Mouse (Mus musculus): ENCODE measurements around the gene Tango6. TPM values are rescaled to one million over a fixed set of nuclear protein-coding genes. Genes with fewer than 3 reads are reported as not detected.

Gene Tango6
- total RNA-seq, 4 experiments from 2014 or later, result 6.3 to 7.3 (median 7.0) TPM

GRCm38 (mm10) chr8:106812560-106812959 lies 129.7 kb downstream of the Tango6 start:
- DNase-seq (ENCODE audit: low spot score in 2 of 2), result no peak

GRCm38 (mm10) chr8:106816431-106817170 lies 133.7 kb downstream of the Tango6 start:
- no peak for DNase-seq (ENCODE audit: low spot score in 2 of 2)

- no peak for DNase-seq (ENCODE audit: low spot score in 2 of 2)
Measured at GRCm38 (mm10) chr8:106817171-106817545, 134.3 kb downstream of the Tango6 start.

- DNase-seq (ENCODE audit: low spot score in 2 of 2), result no peak
Measured at GRCm38 (mm10) chr8:106818626-106819515, 136.0 kb downstream of the Tango6 start.

GRCm38 (mm10) chr8:106819581-106819980 lies 136.7 kb downstream of the Tango6 start:
- no peak for DNase-seq (ENCODE audit: low spot score in 2 of 2)

GRCm38 (mm10) chr8:106820553-106821515 lies 138.0 kb downstream of the Tango6 start:
- no peak for DNase-seq (ENCODE audit: low spot score in 2 of 2)

- DNase-seq (ENCODE audit: low spot score in 2 of 2), result no peak
Measured at GRCm38 (mm10) chr8:106828921-106829320, 146.1 kb downstream of the Tango6 start.

GRCm38 (mm10) chr8:106829526-106830045 lies 146.7 kb downstream of the Tango6 start:
- DNase-seq (ENCODE audit: low spot score in 2 of 2), result no peak

- no peak for DNase-seq (ENCODE audit: low spot score in 2 of 2)
Measured at GRCm38 (mm10) chr8:106834899-106835298, 152.0 kb downstream of the Tango6 start.

GRCm38 (mm10) chr8:106836525-106836924 lies 153.7 kb downstream of the Tango6 start:
- DNase-seq (ENCODE audit: low spot score in 2 of 2), result no peak

GRCm38 (mm10) chr8:106838803-106839202 lies 155.9 kb downstream of the Tango6 start:
- peak in 1 of 2 experiments; percentile 29 for DNase-seq (ENCODE audit: low spot score in 2 of 2)

- peak; percentile 47 to 54 for DNase-seq (ENCODE audit: low spot score in 2 of 2)
Measured at GRCm38 (mm10) chr8:106839209-106840001, 156.5 kb downstream of the Tango6 start.

- no peak for DNase-seq (ENCODE audit: low spot score in 2 of 2)
Measured at GRCm38 (mm10) chr8:106850034-106850433, 167.2 kb downstream of the Tango6 start.

- DNase-seq (ENCODE audit: low spot score in 2 of 2), result no peak
Measured at GRCm38 (mm10) chr8:106854534-106855241, 171.8 kb downstream of the Tango6 start.

GRCm38 (mm10) chr8:106855242-106855562 lies 172.3 kb downstream of the Tango6 start:
- no peak for DNase-seq (ENCODE audit: low spot score in 2 of 2)

- DNase-seq (ENCODE audit: low spot score in 2 of 2), result no peak
Measured at GRCm38 (mm10) chr8:106862845-106863244, 180.0 kb downstream of the Tango6 start.

- peak in 1 of 2 experiments; percentile 30 for DNase-seq (ENCODE audit: low spot score in 2 of 2)
Measured at GRCm38 (mm10) chr8:106865354-106865753, 182.5 kb downstream of the Tango6 start.

GRCm38 (mm10) chr8:106870051-106870450 lies 187.2 kb downstream of the Tango6 start, which contains the start of gene Has3:
Gene Has3, plus strand, starts transcription at chr8:106870242.
- peak in 1 of 2 experiments; percentile 28 for DNase-seq (ENCODE audit: low spot score in 2 of 2)

- peak in 1 of 2 experiments; percentile 46 for DNase-seq (ENCODE audit: low spot score in 2 of 2)
Measured at GRCm38 (mm10) chr8:106870537-106871327, 187.9 kb downstream of the Tango6 start.
